Mouse (Mus musculus) embryonic facial prominence, embryonic 14.5 days (tissue): ENCODE results near the gene Casr. TPM values are rescaled to one million over a fixed set of nuclear protein-coding genes. Genes with fewer than 3 reads are reported as not detected.
A peak's percentile ranks its signal among the peaks of the same experiment; 100 is the strongest.

Experiments used
- ATAC-seq: fragments of 200-750 bp; cut with Nextera tagmentation; 2 replicates; pipeline ENCODE4 v1.8.0; 2017; ENCODE audit warnings: low read depth, moderate number of reproducible peaks, moderate TSS enrichment
- DNase-seq: peaks from one replicate; pipeline ENCODE4 v3.0.0-alpha.2; 2015; ENCODE audit warnings: low spot score
- H3K27ac ChIP-seq: fragments of 300-500 bp; sonication (generic); replicated peaks from 2 replicates; pipeline ENCODE4 v1.5.1; 2014; ENCODE audit warnings: low read depth, mild to moderate bottlenecking, low read length, moderate library complexity
- H3K27me3 ChIP-seq: fragments of 300-500 bp; sonication (generic); replicated peaks from 2 replicates; pipeline ENCODE4 v1.6.1; 2014; ENCODE audit warnings: low read length; ENCODE audit not compliant: control insufficient read depth, insufficient read depth
- H3K36me3 ChIP-seq: fragments of 300-500 bp; sonication (generic); 2 replicates; pipeline ENCODE4 v1.6.1; 2014; ENCODE audit warnings: low read length, mixed read lengths; ENCODE audit not compliant: control insufficient read depth, insufficient read depth
- H3K4me1 ChIP-seq: fragments of 300-500 bp; sonication (generic); 2 replicates; pipeline ENCODE4 v1.6.1; 2014; ENCODE audit warnings: antibody characterized with exemption, low read length; ENCODE audit not compliant: control insufficient read depth, insufficient read depth
- H3K4me2 ChIP-seq: fragments of 300-500 bp; sonication (generic); 2 replicates; pipeline ENCODE4 v1.6.1; 2014; ENCODE audit warnings: low read depth, mild to moderate bottlenecking, low read length, moderate library complexity, mixed read lengths
- H3K4me3 ChIP-seq: fragments of 300-500 bp; sonication (generic); 2 replicates; pipeline ENCODE4 v1.5.1; 2014; ENCODE audit warnings: low read depth, mild to moderate bottlenecking, low read length
- H3K9ac ChIP-seq: fragments of 300-500 bp; sonication (generic); 2 replicates; pipeline ENCODE4 v1.6.1; 2014; ENCODE audit warnings: low read depth, mild to moderate bottlenecking, low read length, moderate library complexity, mixed read lengths
- H3K9me3 ChIP-seq: fragments of 300-500 bp; sonication (generic); 2 replicates; pipeline ENCODE4 v1.6.1; 2016; ENCODE audit warnings: low read length; ENCODE audit not compliant: control insufficient read depth
- WGBS: fragments of 180-500 bp; shearing (Covaris S2); extraction: QIAGEN DNeasy Blood & Tissue Kit; methylation state at CpG from one replicate; pipeline ENCODE4 v1.1.7; 2014; 5-methylcytosine and 5-hydroxymethylcytosine counted together
- polyA plus RNA-seq: library from polyadenylated mRNA; unstranded; fragments of >200 nt; fragmentation: Nextera tagmentation; extraction: Ambion mirVana; gene quantifications from 2 replicates; pipeline ENCODE4 v1.2.1, GENCODE M21; 2014

Gene Casr
- polyA plus RNA-seq, 1 experiment from 2014 or later: 0.35 TPM

GRCm38 (mm10) chr16:36531630-36532029 is 30.3 kb downstream of the Casr start:
- H3K27ac ChIP-seq: peak overlapping the region; percentile 44; the same call in 1 of the 2 replicates
- H3K36me3 ChIP-seq: no peaks in the 10 kb centered on the region
- no peak overlapping the region for H3K4me2 ChIP-seq
- DNase-seq (no peak), ATAC-seq (no peak)
- 68% methylated on average over 5 of the region's 5 CpGs for WGBS
- H3K9me3 ChIP-seq: no peaks in the 10 kb centered on the region
- no peak overlapping the region for H3K9ac ChIP-seq
- no peak overlapping the region for H3K4me3 ChIP-seq
- H3K4me1 ChIP-seq: no peaks in the 10 kb centered on the region; the same call in 1 of the 2 replicates
- no peaks in the 10 kb centered on the region for H3K27me3 ChIP-seq

GRCm38 (mm10) chr16:36530566-36531552 is 31.1 kb downstream of the Casr start:
- ATAC-seq: peak; percentile 65

DNA sequence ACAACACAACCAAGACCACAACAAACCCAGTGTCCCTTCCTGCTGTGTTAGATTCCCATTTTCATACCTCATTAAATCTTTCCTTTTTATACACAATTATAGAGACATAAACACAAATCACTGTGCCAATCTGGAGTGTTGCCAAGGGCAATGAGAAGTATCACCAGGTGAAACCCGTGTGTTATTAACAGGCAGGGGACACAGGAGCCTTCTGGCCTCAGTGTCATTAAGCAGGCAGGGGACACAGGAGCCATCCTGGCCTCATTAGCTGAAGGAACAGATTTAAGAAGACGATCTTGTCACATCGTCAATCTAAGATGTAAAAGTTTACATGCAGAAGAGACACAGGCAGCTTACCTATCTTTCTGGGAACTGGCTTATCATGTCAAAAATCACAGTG is 33.1 kb downstream of the Casr start:
- Histone ChIP-seq H3K27ac (no peak overlapping the region), H3K4me1 (no peaks in the 10 kb centered on the region; the same call in 1 of the 2 replicates), H3K27me3 (no peaks in the 10 kb centered on the region), H3K4me3 (no peak overlapping the region), H3K36me3 (no peaks in the 10 kb centered on the region), H3K9me3 (no peaks in the 10 kb centered on the region), H3K9ac (no peak overlapping the region), H3K4me2 (no peak overlapping the region)
- peak; percentile 56; the same call in 1 of the 2 replicates for ATAC-seq
- DNase-seq: peak; percentile 23
- WGBS: 61% methylated on average over 3 of the region's 3 CpGs

More at GRCm38 (mm10) chr16:36530566-36531552, 31.1 kb downstream of the Casr start:
- no peak overlapping the region for H3K4me2 ChIP-seq
- DNase-seq: peak; percentile 68
- 55% methylated on average over 15 of the region's 15 CpGs for WGBS
- H3K9ac ChIP-seq: no peak overlapping the region
- H3K4me1 ChIP-seq: no peaks in the 10 kb centered on the region; the same call in 1 of the 2 replicates
- peak overlapping the region; percentile 44; the same call in 1 of the 2 replicates for H3K27ac ChIP-seq
- H3K27me3 ChIP-seq: no peaks in the 10 kb centered on the region
- no peaks in the 10 kb centered on the region for H3K9me3 ChIP-seq
- no peak overlapping the region for H3K4me3 ChIP-seq
- no peaks in the 10 kb centered on the region for H3K36me3 ChIP-seq

GRCm38 (mm10) chr16:36526596-36527282 is 35.2 kb downstream of the Casr start:
- H3K9ac ChIP-seq: no peak overlapping the region
- 61% methylated on average over 6 of the region's 6 CpGs for WGBS
- no peak overlapping the region for H3K4me3 ChIP-seq
- DNase-seq: no peak
- H3K36me3 ChIP-seq: no peaks in the 10 kb centered on the region
- no peaks in the 10 kb centered on the region for H3K27me3 ChIP-seq
- no peak overlapping the region for H3K27ac ChIP-seq
- H3K4me1 ChIP-seq: no peaks in the 10 kb centered on the region; the same call in 1 of the 2 replicates
- no peaks in the 10 kb centered on the region for H3K9me3 ChIP-seq
- no peak overlapping the region for H3K4me2 ChIP-seq
- no peak for ATAC-seq

DNA sequence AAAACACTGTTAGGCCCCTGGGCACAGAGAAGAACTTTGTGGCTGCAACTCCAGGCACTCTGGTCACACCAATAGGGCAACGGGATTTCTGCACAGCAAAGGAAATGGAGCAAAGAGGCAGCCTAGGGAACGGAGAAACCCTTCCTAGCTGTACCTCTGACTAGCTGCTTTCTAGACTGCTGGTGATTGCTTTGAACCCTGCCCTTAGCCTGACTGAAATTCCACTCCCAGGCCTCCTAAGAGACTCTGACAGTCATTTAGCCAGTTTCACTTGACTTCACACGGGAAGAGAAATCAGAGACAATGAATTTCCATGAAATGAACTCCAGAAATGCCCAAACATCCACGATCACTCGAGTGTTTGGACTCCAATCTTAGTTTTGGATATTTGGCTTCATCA is 38.8 kb downstream of the Casr start:
- Histone ChIP-seq H3K4me3 (no peak overlapping the region), H3K4me2 (no peak overlapping the region), H3K27ac (no peak overlapping the region), H3K4me1 (no peaks in the 10 kb centered on the region), H3K27me3 (no peaks in the 10 kb centered on the region), H3K9ac (no peak overlapping the region), H3K36me3 (no peaks in the 10 kb centered on the region), H3K9me3 (no peaks in the 10 kb centered on the region)
- no peak for DNase-seq
- WGBS: 50% methylated on average over 5 of the region's 5 CpGs
- ATAC-seq: no peak

DNA sequence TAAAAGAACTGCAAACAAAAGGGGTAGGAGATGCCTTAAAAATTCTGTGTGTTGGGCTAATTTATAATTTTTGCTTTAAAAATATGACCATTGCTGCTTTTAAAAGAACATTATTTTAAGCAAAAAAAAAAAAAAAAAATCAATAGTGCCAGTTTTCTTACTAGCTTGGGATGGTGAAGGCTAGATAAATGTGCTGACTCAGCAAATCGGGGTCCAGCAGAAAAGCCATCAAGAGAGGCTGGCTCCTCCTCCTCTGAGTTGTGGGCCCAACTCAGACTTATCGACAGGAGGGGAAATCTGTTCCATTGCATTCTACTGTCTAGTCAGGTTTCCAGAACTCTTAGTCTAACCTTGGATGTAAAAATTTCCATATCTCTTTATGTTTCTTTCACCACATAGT is 45.6 kb downstream of the Casr start:
- no peaks in the 10 kb centered on the region for H3K27me3 ChIP-seq
- no peaks in the 10 kb centered on the region for H3K36me3 ChIP-seq
- no peaks in the 10 kb centered on the region for H3K9me3 ChIP-seq
- H3K4me1 ChIP-seq: no peaks in the 10 kb centered on the region
- no peak overlapping the region for H3K9ac ChIP-seq
- H3K4me3 ChIP-seq: no peak overlapping the region
- WGBS: 63% methylated on average over 2 of the region's 2 CpGs
- H3K27ac ChIP-seq: no peak overlapping the region
- DNase-seq (no peak), ATAC-seq (no peak)
- H3K4me2 ChIP-seq: no peak overlapping the region

GRCm38 (mm10) chr16:36507300-36507699 is 54.6 kb downstream of the Casr start:
- no peak overlapping the region for H3K4me2 ChIP-seq
- no peaks in the 10 kb centered on the region for H3K36me3 ChIP-seq
- no peak overlapping the region for H3K9ac ChIP-seq
- H3K27me3 ChIP-seq: no peaks in the 10 kb centered on the region
- no peak overlapping the region for H3K4me3 ChIP-seq
- ATAC-seq (no peak), DNase-seq (no peak)
- no peak overlapping the region for H3K27ac ChIP-seq
- 93% methylated on average over 5 of the region's 5 CpGs for WGBS
- H3K9me3 ChIP-seq: no peaks in the 10 kb centered on the region
- no peaks in the 10 kb centered on the region for H3K4me1 ChIP-seq

- Histone ChIP-seq H3K9me3 (no peaks in the 10 kb centered on the region), H3K4me2 (no peak overlapping the region), H3K4me1 (no peaks in the 10 kb centered on the region), H3K36me3 (no peaks in the 10 kb centered on the region), H3K4me3 (no peak overlapping the region), H3K27ac (no peak overlapping the region), H3K9ac (no peak overlapping the region), H3K27me3 (no peaks in the 10 kb centered on the region)
- ATAC-seq (no peak), DNase-seq (no peak)
Observed at GRCm38 (mm10) chr16:36506827-36507226, 55.1 kb downstream of the Casr start.
